Mouse (Mus musculus) cerebellum, postnatal 25 days (tissue): ENCODE measurements at regions not wholly inside any gene's neighbourhood (a gene's known extent, or its start where the extent isn't known, plus 50 kb on each side); places are given as distances from the start of the nearest gene placed in this dataset.

Experiments
- DNase-seq, 2 experiments: peaks; one replicate each; pipeline ENCODE4 v3.0.0; 2021; ENCODE audit warnings: mixed read lengths in 2 of 2

DNA sequence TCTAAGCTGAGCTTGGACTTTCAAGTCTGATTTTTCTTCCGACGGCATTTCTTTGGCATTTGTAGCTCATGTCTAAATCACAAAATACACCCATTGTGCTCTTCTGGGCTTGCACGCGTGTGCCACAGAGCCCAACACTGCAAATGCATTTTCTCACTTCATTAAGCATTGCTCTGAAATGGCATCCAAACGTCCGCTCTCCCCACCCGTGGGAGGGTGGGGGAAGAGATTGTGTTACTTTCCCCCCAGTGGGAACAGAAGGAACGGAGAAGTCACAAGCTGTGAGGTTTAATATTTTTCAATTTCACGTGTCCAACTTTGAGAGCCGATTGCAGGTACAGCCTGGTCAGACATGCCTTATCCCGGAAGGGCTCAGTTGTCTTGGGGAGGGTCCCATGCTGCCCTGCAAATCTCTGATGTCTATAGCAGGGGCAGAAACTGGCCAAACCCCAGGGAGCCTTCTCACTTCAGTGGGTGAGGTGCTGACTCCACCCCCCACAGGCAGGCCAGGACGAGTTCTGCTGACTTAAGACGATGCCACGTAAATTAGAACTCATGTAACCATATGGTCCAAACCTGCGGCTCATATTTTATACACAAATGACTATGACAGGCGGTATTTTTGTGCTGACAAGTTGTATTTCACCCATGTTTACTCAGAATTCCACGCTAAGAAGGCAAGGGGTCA lies 371.5 kb upstream of the Nfe2l3 start:
- DNase-seq, result no peak

DNA sequence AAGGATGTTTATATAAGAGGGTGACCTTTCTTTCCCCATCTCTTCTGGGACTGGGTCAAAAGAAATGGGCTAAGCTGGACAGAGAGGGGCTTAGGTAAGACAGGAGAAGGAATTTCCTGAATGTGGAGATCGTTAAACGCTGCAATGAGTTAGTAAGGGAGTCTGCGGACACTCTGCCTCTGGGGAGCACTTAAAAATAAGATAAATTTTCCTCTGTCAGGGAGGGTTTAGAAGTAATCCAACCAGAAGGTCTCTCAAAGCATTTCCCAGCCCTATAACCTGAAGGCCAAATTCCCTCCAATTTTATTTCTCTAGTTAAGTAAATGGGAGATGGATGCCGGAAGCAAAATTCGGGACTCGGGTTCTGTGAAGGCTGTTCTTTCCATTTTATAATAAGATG lies 367.3 kb upstream of the Nfe2l3 start:
- DNase-seq, result no peak

DNA sequence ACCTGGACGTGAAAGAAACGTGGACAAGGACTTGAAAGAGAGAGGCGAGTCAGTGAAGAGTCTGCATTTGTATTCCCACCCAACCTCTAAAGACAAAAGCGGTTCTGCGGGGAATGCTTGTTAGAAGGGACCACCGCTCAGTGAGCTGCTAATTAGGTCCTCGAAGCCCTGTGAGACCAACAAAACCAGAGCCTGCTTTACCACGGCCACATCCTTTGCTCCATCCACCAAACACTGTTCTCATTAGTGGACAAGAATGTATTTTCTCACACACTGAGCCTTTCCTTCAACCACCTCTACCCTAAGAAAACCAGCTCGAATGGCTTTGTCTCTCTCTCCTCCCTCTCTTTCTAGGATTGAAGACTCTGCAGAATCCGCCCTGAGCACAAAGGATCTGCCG lies 365.1 kb upstream of the Nfe2l3 start:
- no peak for DNase-seq

DNA sequence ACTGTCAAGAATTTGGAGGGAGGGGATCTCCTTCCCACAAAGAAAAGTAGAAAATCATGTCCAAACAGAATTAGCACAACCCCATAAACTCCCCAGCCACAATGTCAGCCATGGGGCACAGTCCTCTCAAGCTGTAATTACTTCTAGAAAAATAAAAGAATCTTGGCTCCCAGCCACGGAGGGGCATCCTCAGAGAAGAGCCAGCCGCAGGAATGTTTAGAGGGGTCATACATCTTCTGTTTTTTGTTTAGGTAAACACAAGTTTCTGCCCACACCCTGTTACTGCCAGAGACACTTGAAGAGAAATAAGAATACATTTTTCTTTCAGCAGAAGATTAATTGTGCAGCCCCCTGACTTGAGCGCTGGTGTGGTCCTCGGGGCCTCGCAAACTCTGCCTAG lies 362.5 kb upstream of the Nfe2l3 start:
- no peak for DNase-seq

DNA sequence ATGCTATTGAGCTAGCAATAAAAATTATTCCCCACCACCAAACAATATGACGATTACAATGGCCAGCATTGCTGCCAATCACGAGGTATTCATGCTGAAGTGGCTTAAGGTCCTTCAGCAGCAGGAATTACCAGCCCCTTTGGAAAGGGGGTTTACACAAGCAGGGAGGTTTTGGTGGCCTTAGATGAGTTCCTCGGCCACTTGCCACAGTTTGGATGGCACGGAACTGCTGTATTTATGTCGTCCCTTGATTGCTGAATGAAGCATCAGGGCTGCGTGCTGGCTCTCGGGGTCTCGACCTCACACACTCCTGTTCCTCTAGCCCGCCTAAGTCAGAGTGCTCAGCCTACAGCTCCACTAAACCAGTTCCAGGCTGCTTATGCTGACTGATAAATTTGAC lies 361.2 kb upstream of the Nfe2l3 start:
- DNase-seq, result no peak

DNA sequence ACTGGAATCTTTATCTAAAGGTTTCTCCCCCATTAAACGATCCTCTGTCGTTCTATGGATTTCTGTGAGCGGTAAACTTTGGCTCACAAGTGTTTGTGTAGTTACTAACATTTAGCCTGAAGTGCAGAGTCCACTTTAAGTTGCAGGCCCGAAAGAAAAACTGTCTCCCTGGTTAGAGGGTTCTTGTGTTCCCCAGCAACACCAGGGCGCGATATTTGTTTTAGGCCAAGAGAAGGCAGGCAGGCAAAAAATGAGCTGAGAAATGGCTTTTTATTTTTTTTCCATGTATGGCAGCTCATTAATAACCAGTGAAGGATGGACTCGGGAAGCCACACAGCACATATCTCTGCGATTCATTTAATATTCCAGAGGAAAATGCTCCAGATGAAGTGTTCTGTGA lies 357.4 kb upstream of the Nfe2l3 start:
- no peak for DNase-seq

DNA sequence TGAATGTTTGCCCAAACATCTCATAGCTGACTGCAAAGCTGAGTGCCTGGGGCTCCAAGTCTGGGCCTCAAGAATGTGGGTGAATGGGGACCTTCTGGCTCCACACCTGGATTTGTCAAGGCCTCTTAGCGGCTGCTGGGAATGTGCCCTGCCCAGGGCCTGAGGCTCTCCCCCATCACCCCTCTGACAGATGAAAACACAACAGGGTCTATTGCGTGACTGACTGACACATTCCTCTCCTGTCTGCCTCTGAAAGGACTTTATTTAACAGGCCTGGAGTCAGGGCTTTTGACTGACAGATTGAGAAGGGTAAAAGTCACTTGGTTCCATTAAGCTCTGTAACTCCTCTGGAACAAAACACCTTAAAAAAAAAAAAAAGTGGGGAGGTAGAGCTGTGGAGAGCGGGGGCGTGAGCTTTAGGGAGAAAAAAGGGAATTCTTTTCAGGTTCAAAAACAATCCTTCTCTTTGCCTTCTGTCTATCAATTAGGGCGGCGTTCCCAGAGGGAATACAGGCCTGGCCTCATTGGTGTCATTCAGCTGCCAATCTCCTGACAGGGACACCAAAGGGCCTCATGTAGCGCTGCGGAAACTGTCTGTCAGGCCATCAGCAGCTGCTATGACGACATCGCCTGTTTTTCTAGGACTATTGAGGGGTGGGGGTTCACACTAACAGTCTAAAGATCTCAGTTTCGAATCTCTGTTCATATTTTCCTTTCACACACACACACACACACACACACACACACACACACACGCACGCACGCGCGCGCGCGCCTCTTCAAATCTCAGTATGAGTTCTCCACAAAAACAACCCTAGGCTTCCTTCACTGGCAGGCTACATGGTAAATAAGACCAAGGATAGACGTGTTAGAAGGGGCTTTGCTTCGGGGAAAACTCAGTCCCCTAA lies 355.4 kb upstream of the Nfe2l3 start:
- DNase-seq, result no peak

DNA sequence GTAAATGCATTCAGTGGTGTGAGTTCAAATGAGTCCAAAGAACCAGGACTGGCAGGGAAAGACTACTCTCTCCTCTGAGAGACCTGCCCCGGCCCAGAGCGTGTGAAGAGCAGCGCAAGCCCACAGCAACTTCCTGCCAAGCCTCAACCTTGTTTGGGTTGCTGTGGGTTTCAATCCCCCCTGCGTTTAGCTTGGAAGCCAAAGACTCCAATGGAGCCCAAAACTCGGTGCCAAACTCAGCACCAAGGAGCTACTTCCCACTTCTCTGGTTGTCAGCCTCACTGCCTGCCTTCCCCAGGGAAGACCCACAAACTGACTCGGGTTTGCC lies 354.7 kb upstream of the Nfe2l3 start:
- DNase-seq, result no peak

DNA sequence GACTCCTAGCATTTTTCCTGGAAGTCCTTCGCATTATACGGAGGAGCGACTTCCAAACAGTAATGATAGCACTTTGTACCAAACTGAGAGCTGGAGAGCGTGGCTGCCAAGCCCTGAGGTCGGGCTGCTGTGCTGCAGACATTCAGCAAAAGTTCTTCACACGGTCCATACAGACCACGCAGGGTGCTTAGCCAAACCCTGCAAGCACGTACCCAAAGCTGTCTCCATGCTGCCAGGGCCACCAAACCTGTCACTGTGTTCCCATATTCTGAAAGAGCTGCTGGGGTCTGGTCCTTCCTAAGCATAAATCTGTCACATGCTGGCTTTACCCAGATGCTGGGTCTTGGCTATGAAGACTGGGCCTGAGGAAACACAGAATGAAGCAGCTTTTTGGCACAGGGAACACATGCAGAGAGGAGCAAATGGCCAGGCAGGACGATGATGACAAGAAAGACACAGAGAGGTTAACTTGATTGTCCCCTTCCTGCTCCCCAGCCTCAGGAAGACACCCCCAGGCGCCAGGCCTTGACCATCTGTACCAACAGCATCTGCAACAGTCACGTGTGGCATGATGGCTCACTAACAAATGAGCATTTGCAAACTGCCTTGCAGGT lies 354.0 kb upstream of the Nfe2l3 start:
- DNase-seq, result no peak

DNA sequence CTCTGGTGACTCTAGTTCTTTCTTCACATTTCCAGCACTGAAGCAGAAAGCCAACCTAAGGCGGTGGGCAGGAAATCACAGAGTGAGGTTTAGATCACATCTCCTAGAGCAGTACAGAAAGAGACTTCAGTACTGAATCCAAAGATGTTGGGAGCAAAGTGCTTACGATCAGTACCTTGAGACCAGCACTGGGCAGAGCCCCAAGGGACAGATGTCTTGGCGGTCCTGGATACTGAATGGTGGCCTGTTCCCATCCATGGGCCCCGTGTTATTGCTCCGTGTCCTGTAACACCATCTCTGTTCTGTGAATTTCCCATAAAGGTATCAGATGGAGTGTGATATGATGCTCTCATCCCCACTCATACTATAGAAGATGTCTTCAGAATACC lies 353.5 kb upstream of the Nfe2l3 start:
- DNase-seq, result no peak

DNA sequence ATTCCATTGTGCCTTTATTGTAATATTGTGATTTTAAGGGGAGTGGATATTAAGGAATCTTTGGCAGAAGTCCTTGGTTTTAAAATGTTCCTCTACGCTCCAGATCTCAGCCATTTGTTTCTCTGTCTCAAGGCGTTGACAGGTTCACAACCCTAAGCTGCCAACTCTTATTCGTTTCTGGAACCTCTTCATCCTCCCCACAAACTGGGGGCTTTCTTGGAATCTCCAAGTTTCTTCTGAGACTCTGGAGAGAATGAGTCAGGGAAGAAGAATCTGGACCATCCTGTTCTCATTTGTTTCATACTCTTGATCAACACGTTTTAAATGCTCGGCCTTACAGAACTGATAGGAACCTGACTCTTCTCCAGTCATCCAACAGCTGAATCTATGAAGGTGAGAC lies 351.4 kb upstream of the Nfe2l3 start:
- DNase-seq, result no peak

DNA sequence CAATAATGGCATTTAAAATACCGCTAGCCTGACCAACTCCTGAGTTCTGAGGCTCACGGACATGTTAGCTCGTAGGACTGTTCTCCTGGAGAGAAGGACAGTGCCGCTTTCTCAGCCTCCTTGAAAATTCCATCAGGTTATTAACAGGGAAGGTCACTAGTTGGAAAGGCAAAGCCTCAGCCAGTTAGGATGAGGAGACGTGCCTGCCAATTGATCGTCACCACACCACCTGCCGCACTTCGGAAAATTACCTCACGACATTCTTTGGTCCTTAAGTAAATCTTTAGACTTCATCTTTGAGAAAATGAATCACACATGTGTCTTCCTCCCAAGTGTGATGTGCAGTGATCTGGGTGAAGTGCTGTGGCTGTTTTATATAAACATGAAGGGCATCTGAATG lies 347.8 kb upstream of the Nfe2l3 start:
- no peak for DNase-seq

DNA sequence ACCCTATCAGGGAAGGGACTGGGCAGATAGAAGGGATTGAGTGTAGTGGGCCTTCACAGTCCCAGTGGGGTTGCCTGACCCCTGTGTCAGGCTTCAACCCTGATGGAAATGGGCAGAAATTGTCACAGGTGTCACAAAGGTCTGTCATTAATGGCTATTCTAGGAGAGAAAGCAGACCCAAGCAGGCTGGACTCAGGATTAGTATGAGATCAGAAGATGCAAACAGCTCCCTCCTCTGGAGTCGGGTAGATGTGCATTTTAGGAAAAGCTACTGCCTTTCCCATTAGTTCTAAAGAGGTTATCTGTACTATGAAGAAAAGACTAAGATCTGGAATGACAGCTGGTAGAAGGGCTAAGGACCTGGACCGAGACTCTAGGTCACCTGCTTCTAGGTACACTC lies 346.9 kb upstream of the Nfe2l3 start:
- DNase-seq, result no peak

DNA sequence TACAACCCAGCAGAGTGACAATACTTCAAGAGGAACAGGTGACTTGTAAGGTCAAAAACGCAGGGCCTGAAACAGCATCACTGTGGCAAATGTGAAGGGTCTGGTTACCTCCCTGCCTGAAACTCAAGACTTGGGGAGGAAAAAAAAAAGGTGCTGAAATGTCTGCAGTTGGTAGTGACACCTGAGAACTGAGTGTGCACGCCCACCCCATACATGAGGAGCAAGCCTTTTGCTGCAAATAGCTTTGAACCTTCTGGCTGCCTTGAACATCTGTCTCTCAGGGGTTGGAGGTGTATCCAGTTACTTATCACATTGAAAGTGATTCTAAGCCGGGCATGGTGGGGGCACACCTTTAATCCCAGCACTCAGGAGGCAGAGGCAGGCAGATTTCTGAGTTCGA lies 346.1 kb upstream of the Nfe2l3 start:
- DNase-seq, result no peak

DNA sequence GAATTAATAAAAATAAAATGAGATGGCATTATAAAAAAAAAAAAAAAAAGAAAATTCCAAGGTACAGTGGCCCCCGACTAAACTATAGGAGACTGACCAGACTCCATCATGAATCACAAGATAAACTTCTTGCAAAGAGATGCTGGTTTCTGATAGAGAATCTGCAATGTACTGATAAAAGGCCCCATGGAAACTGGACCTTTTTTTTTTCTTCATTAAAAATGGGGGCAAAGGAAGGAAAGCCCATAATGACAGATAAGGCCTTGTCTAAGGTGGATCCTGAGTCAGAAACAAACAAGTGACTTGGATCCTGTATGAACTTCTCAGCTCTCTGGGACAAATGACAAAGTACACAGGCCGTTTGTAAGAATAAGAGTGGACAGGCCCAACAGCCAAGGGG lies 344.7 kb upstream of the Nfe2l3 start:
- no peak for DNase-seq

DNA sequence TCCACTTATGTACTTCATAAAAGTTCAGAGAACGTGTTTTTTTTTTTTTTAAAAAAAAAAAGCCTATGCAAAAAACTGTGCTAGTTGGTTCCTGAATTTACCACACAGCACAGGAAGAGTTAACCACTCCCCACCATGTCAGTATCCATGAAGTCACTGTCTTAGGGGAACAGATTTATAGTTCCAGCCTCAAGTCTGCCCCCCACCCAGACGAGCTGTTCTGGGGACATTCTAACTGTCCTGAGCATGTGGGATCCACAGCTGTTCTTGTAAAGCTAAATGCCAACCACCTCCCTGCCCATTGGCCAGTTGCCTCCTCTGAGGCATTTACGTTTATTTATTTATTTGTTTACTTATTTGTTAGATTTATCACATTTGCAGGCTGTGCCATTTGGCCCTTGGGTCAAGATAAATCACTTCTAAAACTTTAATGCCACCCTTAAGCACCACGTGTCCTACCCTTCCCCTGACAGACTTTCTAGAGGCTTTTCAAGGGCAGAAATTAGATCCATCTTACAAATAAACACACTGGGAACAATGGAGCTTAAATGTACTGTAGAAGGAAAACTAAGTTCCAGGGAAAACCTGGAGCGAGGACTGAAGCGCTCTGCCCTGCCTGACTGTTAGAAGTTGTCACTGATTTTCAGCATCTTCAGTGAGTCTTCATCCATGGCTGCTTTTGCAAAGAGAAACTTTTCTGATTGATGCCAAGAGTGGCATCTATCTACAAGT lies 343.7 kb upstream of the Nfe2l3 start:
- DNase-seq, result no peak

DNA sequence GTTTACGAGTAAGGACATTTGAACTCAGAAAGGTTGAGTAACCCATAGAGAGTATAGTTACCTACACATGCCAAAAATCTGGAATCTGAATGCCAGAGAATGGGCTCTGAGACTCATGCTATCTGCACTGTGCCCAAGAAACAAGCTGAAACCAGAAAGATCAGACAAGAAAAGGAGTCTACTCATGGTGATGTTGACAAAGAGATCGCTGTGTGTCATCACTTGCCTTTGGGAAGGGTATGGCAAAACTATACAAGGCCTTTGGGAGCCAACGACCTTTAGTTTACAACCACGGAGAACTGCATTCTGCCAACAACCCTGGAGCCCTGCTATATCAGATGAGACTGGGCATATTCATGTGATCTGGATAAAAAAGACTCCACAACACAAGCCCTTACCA lies 339.3 kb upstream of the Nfe2l3 start:
- no peak for DNase-seq

DNA sequence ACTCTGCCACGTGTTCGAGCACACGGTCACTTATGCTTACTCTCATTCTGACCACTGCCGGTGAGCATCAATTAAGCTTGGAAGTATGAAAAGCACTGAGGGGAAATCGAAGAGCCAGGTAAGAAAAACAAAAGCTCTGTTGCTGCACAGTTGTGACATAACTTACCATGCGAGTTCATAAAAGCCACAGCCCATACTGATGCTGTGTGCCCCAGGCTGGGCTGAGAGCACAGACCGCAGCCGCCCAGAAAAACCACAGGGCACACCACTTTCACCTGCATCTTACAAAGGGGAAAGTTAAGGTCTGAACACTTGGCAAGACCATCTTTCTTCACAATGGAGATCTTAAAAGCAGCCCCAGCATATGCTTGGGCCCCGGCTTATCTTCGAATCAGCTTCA lies 338.2 kb upstream of the Nfe2l3 start:
- DNase-seq, result no peak

DNA sequence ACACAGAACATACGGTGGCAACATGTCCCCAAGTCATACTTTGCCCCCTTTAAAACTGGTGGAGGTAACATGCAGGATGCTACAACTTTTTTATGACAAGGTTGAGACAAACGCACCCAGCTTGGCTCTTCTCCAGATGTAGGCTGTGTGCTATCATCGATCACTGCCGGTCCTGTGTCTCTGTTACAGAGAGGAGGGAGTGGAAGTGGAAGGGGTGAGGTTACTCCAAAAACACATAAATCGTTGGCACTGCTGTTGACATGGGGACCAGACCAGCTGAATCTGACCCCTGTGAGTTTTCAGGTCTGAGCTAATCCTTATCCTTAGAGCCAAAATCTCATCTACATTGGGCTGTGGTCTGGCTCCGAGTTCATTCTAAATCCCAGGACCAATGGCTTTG lies 335.0 kb upstream of the Nfe2l3 start:
- no peak for DNase-seq

DNA sequence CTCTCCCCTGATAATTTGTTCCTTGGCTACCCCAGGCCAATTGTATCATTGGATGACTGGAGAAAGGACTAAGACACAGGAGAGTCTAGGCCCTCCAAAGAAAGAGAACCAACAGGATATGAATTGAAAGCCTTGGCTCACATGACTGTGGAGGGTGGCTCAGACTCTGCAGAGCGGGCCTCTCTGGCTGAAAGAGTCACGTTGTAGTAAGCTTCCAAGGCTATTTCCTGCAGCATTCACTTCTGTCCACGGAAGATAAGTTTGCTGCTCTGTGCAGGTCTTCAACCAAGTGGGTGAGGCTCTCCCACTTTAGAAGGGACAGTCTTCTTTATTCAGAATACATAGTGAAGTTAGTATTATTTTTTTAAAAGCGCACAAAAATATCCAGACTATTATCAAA lies 332.1 kb upstream of the Nfe2l3 start:
- DNase-seq, result no peak

DNA sequence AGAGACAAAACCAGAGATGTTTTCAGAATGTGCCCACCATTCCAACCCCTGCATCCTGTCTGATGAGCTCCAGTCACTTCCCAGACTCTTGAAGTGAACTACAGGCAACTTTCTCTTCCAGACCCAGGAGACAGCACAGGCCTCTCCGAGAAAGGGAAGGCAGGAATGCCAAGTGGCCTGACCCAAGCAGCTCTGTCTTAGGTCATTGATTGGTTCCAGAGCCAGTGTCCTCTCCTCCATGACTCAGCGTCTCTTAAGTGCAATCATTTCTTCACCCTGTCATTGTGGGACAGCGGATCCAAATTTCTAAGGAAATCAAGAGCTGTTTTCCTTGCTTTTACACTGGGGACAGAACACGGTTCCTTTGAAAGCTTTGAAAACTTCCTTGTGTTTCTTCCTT lies 329.2 kb upstream of the Nfe2l3 start:
- DNase-seq, result no peak

DNA sequence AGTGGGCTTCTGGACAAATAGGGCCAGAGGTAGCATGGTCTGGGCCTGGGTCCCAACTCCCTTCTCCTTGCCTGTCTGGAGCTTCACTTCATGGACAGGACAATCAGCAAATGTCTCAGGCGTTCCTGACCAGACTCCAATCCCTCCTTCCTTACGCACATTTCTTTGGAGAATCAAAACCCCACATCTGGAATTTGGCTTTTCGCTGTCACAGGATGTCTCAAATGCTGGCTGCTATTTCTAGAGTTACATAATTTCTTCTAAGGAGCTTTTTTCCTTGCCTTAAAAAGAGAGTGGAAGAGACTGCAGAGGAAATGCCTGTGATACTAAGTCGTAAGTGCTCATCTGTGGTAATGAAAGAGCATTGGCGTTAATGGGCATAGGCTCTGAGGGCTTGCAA lies 328.1 kb upstream of the Nfe2l3 start:
- DNase-seq, result no peak

DNA sequence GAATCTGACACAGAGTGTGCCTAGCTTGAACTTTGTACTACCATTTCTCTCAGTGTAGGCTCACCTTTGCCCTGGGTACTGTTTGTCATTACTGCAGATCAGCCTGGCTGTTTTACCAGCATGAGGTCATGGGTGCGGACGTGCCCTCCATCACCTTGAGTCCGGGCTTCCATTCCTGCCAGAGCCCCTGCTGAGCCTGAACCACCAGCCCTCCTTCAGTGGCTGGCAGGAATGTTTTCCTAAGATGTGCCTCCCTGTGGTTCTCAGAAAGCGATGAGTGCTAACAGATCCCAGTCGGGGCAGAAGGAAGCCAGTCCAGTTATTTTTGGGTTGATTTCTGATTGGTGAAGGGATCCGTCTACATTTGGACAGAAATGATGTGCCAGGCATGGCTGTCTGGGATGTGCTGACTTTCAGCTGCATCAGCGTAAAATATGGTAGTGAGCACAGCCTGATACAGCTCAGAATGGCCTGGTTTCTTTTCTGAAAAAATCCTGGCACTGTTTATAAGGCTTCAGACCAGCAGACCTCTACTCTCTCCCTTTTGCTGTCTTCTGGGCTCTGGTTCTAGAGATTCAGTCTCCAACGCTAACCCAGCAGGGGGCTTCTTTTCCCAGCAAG lies 324.0 kb upstream of the Nfe2l3 start:
- peak; percentile 6 for DNase-seq
